Mouse (Mus musculus): ENCODE results near the gene Lrrfip1.

DNA sequence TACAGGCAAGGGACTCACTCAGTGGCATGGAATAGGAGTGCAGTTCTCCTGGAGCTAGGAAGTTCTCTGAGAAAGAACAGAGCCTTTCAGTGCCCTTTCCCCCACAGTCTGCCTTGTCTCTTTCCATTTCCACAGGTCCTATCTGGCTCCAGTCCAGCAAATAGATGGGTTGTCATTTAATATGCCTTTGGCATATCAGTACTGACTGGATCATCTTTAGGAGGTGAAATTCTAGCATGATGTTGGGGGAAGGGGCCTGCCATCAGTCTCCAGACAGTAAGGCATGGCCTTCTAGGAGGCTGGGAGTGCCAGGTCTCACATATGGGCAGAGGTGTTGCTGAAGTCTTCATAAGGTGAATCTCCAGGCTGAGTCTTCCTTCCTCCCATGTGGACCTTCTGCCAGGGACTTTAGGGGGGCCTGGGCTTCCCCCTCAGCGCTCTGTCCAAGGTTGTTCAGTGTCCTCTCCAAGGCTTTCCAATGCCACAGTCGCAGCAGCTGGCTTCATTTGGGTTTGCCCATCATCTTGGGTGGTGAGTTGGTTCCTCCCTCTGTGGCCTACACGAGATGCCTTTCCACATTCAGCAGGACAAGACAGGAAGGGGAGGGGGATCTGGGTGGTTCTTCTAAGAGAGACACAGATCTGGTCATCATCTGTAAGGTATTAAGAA, 3.5 kb downstream of the Lrrfip1 start:
- TF ChIP-seq CTCF (IDR thresholded peaks at IDR 0.05; ENCODE audit: borderline replicate concordance, extremely low read depth, insufficient read depth, insufficient read length) (no peak), POLR2A (IDR thresholded peaks at IDR 0.05; ENCODE audit: borderline replicate concordance, extremely low read depth, insufficient read depth, insufficient read length, poor library complexity, severe bottlenecking) (no peak)

Data from brain, embryonic 14.5 days (tissue).